Mouse (Mus musculus) neural tube, embryonic 14.5 days (tissue): ENCODE measurements around the gene Tsen54. TPM values are rescaled to one million over a fixed set of nuclear protein-coding genes. Genes with fewer than 3 reads are reported as not detected.
A peak's percentile ranks its signal among the peaks of the same experiment; 100 is the strongest.

Experiments
- ATAC-seq: fragments of 200-750 bp; cut with Nextera tagmentation; 2 replicates; pipeline ENCODE4 v1.8.0; 2017; ENCODE audit warnings: low read depth, mild to moderate bottlenecking, moderate TSS enrichment, moderate library complexity
- H3K27ac ChIP-seq: fragments of 300-500 bp; sonication (generic); 2 replicates; pipeline ENCODE4 v1.5.1; 2014; ENCODE audit warnings: low read depth, mild to moderate bottlenecking, control low read depth, low read length, moderate library complexity, mixed read lengths
- H3K27me3 ChIP-seq: fragments of 300-500 bp; sonication (generic); 2 replicates; pipeline ENCODE4 v1.6.1; 2014; ENCODE audit warnings: low read length; ENCODE audit not compliant: control insufficient read depth, insufficient read depth
- H3K36me3 ChIP-seq: fragments of 300-500 bp; sonication (generic); 2 replicates; pipeline ENCODE4 v1.6.1; 2014; ENCODE audit warnings: low read length, mixed read lengths; ENCODE audit not compliant: control insufficient read depth, insufficient read depth
- H3K4me1 ChIP-seq: fragments of 300-500 bp; sonication (generic); 2 replicates; pipeline ENCODE4 v1.6.1; 2014; ENCODE audit warnings: low read length; ENCODE audit not compliant: control insufficient read depth, insufficient read depth
- H3K4me2 ChIP-seq: fragments of 300-500 bp; sonication (generic); 2 replicates; pipeline ENCODE4 v1.6.1; 2014; ENCODE audit warnings: mild to moderate bottlenecking, low read depth, low read length, control low read depth
- H3K4me3 ChIP-seq: fragments of 300-500 bp; sonication (generic); 2 replicates; pipeline ENCODE4 v1.5.1; 2014; ENCODE audit warnings: low read depth, low read length, control low read depth, mixed read lengths
- H3K9ac ChIP-seq: fragments of 300-500 bp; sonication (generic); replicated peaks from 2 replicates; pipeline ENCODE4 v1.6.1; 2014; ENCODE audit warnings: low read depth, mild to moderate bottlenecking, control low read depth, low read length, mixed read lengths
- H3K9me3 ChIP-seq: fragments of 300-500 bp; sonication (generic); 2 replicates; pipeline ENCODE4 v1.6.1; 2016; ENCODE audit warnings: low read length; ENCODE audit not compliant: control insufficient read depth
- WGBS: fragments of 180-500 bp; shearing (Covaris S2); extraction: QIAGEN DNeasy Blood & Tissue Kit; methylation state at CpG from one replicate; pipeline ENCODE4 v1.1.7; 2014; 5-methylcytosine and 5-hydroxymethylcytosine counted together
- polyA plus RNA-seq: library from polyadenylated mRNA; unstranded; fragments of >200 nt; fragmentation: Nextera tagmentation; extraction: Ambion mirVana; gene quantifications from 2 replicates; pipeline ENCODE4 v1.2.1, GENCODE M21; 2014

The Tsen54 gene
- polyA plus RNA-seq, 1 experiment from 2014 or later, result 16.8 TPM

DNA sequence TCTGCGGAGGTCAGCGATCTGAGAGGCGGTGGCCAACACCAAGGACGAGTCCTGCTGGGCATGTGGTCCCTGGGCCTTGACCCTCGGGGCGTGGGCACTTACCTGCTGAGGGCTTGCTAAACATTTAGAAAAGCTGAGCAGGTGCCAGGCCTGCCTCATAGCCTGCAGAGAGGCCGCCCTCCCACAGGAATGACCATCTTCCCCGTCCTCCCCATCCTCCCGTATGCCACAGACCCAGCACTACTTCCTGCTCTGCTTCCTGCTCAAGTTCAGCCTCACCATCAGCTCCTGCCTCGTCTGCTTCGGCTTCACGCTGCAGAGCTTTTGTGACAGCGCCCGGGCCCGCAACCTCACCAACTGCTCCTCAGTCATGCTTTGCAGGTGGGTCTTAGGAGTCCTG is 17.6 kb upstream of the Tsen54 start:
- H3K27ac ChIP-seq, result no peak overlapping the region
- no peak overlapping the region for H3K9ac ChIP-seq
- 82% methylated on average over 15 of the region's 15 CpGs for WGBS
- no peak for ATAC-seq
- no peak overlapping the region for H3K4me2 ChIP-seq
- H3K9me3 ChIP-seq, result no peaks in the 10 kb centered on the region
- no peaks in the 10 kb centered on the region for H3K4me1 ChIP-seq
- H3K4me3 ChIP-seq, result no peak overlapping the region
- no peaks in the 10 kb centered on the region for H3K27me3 ChIP-seq
- H3K36me3 ChIP-seq, result peaks cover 68% of the 10 kb centered on the region

DNA sequence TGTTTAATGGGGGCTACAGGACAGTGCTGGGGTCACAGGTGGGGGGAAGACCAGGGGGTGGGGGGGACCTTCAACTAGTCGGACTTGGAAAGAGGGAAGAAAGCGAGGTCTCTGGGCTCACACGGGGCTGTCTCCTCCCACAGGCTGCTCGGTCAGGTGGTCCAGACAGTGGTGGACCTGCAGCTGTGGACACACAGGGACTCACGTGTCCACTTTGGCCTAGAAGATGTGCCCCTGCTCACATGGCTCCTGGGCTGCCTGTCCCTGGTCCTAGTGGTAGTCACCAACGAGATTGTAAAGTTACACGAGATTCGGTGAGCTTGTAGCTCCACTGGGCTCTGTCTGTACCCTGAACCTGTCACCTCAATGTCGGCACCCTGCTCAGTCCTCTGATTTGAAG is 16.9 kb upstream of the Tsen54 start:
- H3K27me3 ChIP-seq, result no peaks in the 10 kb centered on the region
- no peak overlapping the region for H3K9ac ChIP-seq
- no peaks in the 10 kb centered on the region for H3K9me3 ChIP-seq
- no peak for ATAC-seq
- 83% methylated on average over 9 of the region's 9 CpGs for WGBS
- H3K27ac ChIP-seq, result no peak overlapping the region
- H3K4me2 ChIP-seq, result no peak overlapping the region
- H3K36me3 ChIP-seq, result peaks cover 66% of the 10 kb centered on the region
- no peak overlapping the region for H3K4me3 ChIP-seq
- H3K4me1 ChIP-seq, result no peaks in the 10 kb centered on the region

DNA sequence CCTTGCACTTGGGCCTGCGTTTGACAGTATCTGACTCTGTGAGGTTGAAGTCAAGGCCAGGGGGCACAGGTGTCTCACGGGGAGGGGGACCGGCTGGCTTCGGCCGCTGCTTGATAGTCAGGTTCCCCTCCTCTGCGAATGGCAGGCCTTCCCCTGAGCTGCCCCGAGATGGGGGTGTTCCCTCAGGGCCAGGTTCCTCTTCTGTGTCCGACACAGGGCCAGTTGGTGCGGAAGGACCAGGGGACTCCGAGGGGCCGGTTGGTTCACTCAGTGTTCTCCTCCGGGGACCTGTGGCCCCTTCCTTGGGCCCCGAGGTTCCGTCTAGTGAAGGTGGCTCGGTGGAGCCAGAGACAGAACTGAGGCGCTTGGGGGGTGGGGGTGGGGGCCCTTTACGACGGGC is 13.5 kb upstream of the Tsen54 start:
- Histone ChIP-seq H3K4me1 (no peaks in the 10 kb centered on the region), H3K36me3 (peaks cover 45% of the 10 kb centered on the region), H3K27ac (no peak overlapping the region), H3K9me3 (no peaks in the 10 kb centered on the region), H3K4me3 (no peak overlapping the region), H3K9ac (no peak overlapping the region), H3K4me2 (no peak overlapping the region), H3K27me3 (no peaks in the 10 kb centered on the region)
- WGBS, result 95% methylated on average over 18 of the region's 18 CpGs
- ATAC-seq, result no peak

DNA sequence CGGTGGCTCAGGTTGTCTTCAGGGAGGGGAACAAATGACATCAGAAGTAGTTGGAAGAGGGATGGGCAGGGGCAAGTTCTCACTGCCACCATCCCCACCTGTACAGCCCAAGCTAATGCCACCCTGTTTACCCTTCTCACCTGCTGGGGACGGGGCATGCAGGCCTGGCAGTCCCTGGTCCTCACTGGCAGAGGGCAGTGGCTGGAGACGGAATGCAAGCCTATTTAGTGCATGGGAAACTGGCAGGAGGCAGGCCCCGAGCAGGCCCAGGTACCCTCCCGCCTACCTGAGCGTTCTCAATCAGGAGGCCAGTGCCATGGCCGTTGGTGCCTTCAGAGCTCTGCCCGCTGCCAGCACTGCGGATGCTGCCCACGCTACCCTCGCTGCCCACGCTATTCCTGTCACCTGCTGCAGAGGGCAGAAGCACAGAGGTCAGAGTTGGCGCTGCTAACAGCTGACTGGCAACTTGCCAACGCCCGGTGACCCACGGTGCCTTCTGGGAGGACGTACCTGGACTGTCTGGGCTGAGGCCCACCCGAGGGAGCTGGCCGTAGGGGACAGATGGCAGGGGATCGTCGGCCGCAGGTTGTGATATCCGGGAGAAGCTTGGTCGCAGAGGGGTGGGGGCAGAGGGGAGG is 11.3 kb upstream of the Tsen54 start:
- H3K27me3 ChIP-seq, result no peaks in the 10 kb centered on the region
- no peak overlapping the region for H3K4me3 ChIP-seq
- H3K4me2 ChIP-seq, result no peak overlapping the region
- peaks cover 7% of the 10 kb centered on the region for H3K4me1 ChIP-seq
- H3K36me3 ChIP-seq, result peaks cover 37% of the 10 kb centered on the region
- ATAC-seq, result no peak
- H3K9me3 ChIP-seq, result no peaks in the 10 kb centered on the region
- no peak overlapping the region for H3K9ac ChIP-seq
- H3K27ac ChIP-seq, result no peak overlapping the region
- 93% methylated on average over 24 of the region's 24 CpGs for WGBS

DNA sequence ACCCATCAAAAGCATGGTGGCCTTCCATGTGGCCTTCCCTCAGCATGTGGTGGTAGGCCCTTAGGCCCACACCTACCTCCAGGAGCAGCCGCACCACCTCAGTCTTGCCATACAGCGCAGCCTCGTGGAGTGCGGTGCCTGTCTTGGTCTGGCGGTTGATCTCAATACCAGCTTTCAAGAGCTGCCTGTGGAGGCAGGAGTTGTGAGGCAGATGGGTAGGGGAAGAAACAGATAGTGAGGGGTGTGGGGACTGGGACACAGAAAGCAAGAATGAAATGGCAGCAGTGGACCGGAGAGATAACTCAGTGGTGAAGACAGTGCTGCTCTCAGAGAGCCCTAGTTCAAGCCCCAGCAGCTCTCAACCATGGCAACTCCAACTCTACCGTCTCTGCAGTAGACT is 9.5 kb upstream of the Tsen54 start:
- no peak overlapping the region for H3K9ac ChIP-seq
- no peak for ATAC-seq
- no peak overlapping the region for H3K27ac ChIP-seq
- H3K4me2 ChIP-seq, result no peak overlapping the region
- H3K9me3 ChIP-seq, result no peaks in the 10 kb centered on the region
- H3K36me3 ChIP-seq, result peaks cover 29% of the 10 kb centered on the region
- WGBS, result 97% methylated on average over 7 of the region's 7 CpGs
- no peaks in the 10 kb centered on the region for H3K27me3 ChIP-seq
- no peak overlapping the region for H3K4me3 ChIP-seq
- H3K4me1 ChIP-seq, result peaks cover 19% of the 10 kb centered on the region

DNA sequence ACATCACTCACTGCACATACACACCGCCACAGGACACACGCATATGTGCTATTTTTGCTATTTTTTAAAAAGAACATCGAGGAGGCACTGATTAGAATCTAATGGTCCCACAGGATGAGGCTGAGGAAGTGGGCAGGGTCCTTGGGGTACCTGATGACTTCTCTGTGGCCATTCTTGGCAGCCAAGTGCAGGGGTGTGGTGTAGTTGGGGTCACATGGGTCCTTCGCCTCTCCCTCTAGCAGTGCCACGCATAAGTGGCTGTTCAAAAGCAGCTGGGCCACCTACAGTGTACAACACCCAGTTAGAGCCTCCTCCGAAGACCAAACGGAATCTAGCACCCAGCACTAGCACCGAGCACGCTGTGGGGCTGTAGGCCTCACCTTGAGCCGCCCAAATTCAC is 8.4 kb upstream of the Tsen54 start:
- H3K4me1 ChIP-seq, result peaks cover 21% of the 10 kb centered on the region
- H3K9ac ChIP-seq, result no peak overlapping the region
- H3K4me2 ChIP-seq, result no peak overlapping the region
- H3K9me3 ChIP-seq, result no peaks in the 10 kb centered on the region
- H3K36me3 ChIP-seq, result peaks cover 23% of the 10 kb centered on the region
- H3K4me3 ChIP-seq, result no peak overlapping the region
- no peak for ATAC-seq
- no peaks in the 10 kb centered on the region for H3K27me3 ChIP-seq
- 92% methylated on average over 10 of the region's 10 CpGs for WGBS
- H3K27ac ChIP-seq, result no peak overlapping the region

DNA sequence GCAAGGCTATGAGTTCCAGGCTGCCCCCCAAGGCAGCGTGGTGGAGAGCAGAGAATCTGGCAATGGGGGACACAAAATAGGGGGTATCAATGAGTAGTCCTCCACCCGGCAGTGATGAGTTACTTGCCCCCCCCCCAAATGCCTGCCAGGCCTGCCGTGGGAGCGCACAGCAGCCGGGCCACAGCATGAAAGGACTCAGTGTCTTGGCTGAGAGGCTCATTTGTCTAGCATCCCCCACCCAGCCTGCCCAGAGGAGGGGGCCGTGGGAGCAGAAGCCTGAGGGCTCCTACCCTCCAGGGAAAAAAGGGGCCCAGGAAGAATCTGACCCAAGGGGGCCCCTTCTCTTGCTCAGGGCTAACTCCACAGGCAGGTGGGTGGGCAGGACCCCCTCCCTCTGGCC is 7.2 kb upstream of the Tsen54 start:
- H3K4me1 ChIP-seq, result peaks cover 27% of the 10 kb centered on the region
- H3K9me3 ChIP-seq, result no peaks in the 10 kb centered on the region
- peak overlapping the region; percentile 11; the same call in 1 of the 2 replicates for H3K4me2 ChIP-seq
- peak overlapping the region; percentile 71 for H3K27ac ChIP-seq
- no peak overlapping the region for H3K4me3 ChIP-seq
- H3K9ac ChIP-seq, result 0 out of 2 replicates have a peak overlapping the region, but pooled peaks have one; percentile 12
- WGBS, result 41% methylated on average over 6 of the region's 6 CpGs
- ATAC-seq, result peak; percentile 54; the same call in 1 of the 2 replicates
- H3K36me3 ChIP-seq, result peaks cover 13% of the 10 kb centered on the region
- no peaks in the 10 kb centered on the region for H3K27me3 ChIP-seq

DNA sequence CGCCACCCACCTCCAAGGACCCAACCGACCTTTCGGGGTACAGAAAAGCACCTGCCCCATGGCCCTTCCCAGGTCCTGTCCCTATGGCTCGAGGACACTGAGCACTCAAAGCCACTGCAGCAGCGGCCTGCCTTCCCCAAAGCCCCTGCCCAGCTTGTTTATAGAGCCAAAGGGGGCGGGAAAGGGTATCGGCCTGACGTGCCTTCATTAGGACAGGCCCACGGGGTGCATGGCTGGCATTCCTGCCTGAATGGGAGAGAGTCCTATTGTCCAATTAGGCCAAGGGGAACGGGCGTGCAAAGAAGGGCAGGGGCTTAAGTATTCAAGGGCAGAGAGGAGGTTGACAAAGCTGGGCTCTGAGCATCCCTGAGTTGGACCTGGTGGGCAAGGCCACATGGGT is 6.6 kb upstream of the Tsen54 start:
- Histone ChIP-seq H3K27ac (peak overlapping the region; percentile 71), H3K36me3 (peaks cover 12% of the 10 kb centered on the region), H3K9me3 (no peaks in the 10 kb centered on the region), H3K4me1 (peaks cover 30% of the 10 kb centered on the region), H3K27me3 (no peaks in the 10 kb centered on the region), H3K4me2 (0 out of 2 replicates have a peak overlapping the region, but pooled peaks have one; percentile 5), H3K4me3 (no peak overlapping the region; the same call in 1 of the 2 replicates), H3K9ac (no peak overlapping the region)
- no peak for ATAC-seq
- 49% methylated on average over 11 of the region's 11 CpGs for WGBS

DNA sequence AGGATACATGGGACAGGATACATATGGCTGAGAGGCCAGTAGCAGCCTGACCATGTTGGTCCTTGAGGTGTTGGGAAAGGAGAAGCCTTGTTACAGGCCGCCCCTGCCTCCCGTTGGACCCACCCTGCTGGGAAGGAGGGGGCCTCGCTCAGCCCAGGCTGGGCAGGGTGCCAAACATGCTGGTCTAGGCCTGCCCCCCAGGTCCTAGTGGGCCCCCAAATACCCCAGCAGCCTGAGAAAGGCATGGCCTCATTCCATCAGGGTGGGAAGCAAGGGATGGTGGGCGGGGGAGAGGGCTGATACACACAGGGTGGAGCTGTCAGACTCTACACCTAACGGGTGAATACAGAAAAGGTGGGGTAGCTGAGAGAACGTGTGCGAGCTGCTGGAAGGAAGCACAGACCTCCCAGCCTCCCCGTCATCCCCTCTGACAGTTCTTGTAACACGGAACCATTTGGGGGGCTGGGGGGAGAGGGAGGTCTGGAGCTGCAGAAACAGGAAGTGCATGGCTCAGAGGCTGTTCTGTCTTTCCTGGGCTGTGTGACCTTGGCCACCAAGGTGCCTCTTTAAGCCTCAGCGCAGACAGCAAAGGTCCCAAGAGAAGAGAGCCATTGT is 5.7 kb upstream of the Tsen54 start:
- H3K27me3 ChIP-seq, result no peaks in the 10 kb centered on the region
- H3K36me3 ChIP-seq, result peaks cover 4% of the 10 kb centered on the region
- H3K4me1 ChIP-seq, result peaks cover 30% of the 10 kb centered on the region
- H3K27ac ChIP-seq, result peak overlapping the region; percentile 71
- ATAC-seq, result 0 out of 2 replicates have a peak, but pooled peaks have one; percentile 6
- peak overlapping the region; percentile 25; the same call in 1 of the 2 replicates for H3K9ac ChIP-seq
- no peaks in the 10 kb centered on the region for H3K9me3 ChIP-seq
- H3K4me3 ChIP-seq, result no peak overlapping the region
- peak overlapping the region; percentile 23 for H3K4me2 ChIP-seq
- 36% methylated on average over 10 of the region's 10 CpGs for WGBS
